Mouse (Mus musculus) forebrain, embryonic 14.5 days (tissue): ENCODE data around the gene B4galnt1. TPM values are rescaled to one million over a fixed set of nuclear protein-coding genes. Genes with fewer than 3 reads are reported as not detected.

Experiments used
- ATAC-seq: fragments of 200-750 bp; cut with Nextera tagmentation; 2 replicates; pipeline ENCODE4 v1.8.0; 2017; ENCODE audit warnings: mild to moderate bottlenecking, moderate library complexity
- DNase-seq: peaks from one replicate; pipeline ENCODE4 v3.0.0-alpha.2; 2015; ENCODE audit warnings: low spot score
- H3K27ac ChIP-seq: fragments of 300-500 bp; sonication (generic); 2 replicates; pipeline ENCODE4 v1.5.1; 2014; ENCODE audit warnings: low read depth, mild to moderate bottlenecking, control low read depth, low read length, moderate library complexity
- H3K27me3 ChIP-seq: fragments of 300-500 bp; sonication (generic); replicated peaks from 2 replicates; pipeline ENCODE4 v1.6.1; 2014; ENCODE audit warnings: low read length, control low read depth, mixed read lengths; ENCODE audit not compliant: control insufficient read depth, insufficient read depth
- H3K36me3 ChIP-seq: fragments of 300-500 bp; sonication (generic); 2 replicates; pipeline ENCODE4 v1.6.1; 2014; ENCODE audit warnings: low read length, control low read depth; ENCODE audit not compliant: control insufficient read depth, insufficient read depth
- H3K4me1 ChIP-seq: fragments of 300-500 bp; sonication (generic); 2 replicates; pipeline ENCODE4 v1.6.1; 2014; ENCODE audit warnings: antibody characterized with exemption, low read length, control low read depth; ENCODE audit not compliant: control insufficient read depth, insufficient read depth
- H3K4me2 ChIP-seq: fragments of 300-500 bp; sonication (generic); 2 replicates; pipeline ENCODE4 v1.6.1; 2014; ENCODE audit warnings: mild to moderate bottlenecking, control low read depth, low read length
- H3K4me3 ChIP-seq: fragments of 300-500 bp; sonication (generic); 2 replicates; pipeline ENCODE4 v1.5.1; 2014; ENCODE audit warnings: low read depth, low read length, control low read depth
- H3K9ac ChIP-seq: fragments of 300-500 bp; sonication (generic); 2 replicates; pipeline ENCODE4 v1.6.1; 2014; ENCODE audit warnings: mild to moderate bottlenecking, low read length, control low read depth, moderate library complexity
- H3K9me3 ChIP-seq: fragments of 300-500 bp; sonication (generic); replicated peaks from 2 replicates; pipeline ENCODE4 v1.6.1; 2016; ENCODE audit warnings: low read length, control low read depth, mixed read lengths; ENCODE audit not compliant: control insufficient read depth
- WGBS: fragments of 180-500 bp; shearing (Covaris S2); extraction: QIAGEN DNeasy Blood & Tissue Kit; methylation state at CpG from one replicate; pipeline ENCODE4 v1.1.7; 2014; 5-methylcytosine and 5-hydroxymethylcytosine counted together
- polyA plus RNA-seq: library from polyadenylated mRNA; unstranded; fragments of >200 nt; fragmentation: Nextera tagmentation; extraction: Ambion mirVana; gene quantifications from 2 replicates; pipeline ENCODE4 v1.2.1, GENCODE M21; 2014

Gene B4galnt1
- 30.7 and 46.8 TPM in 2 replicates for polyA plus RNA-seq

GRCm38 (mm10) chr10:127164631-127165353 lies at the start of gene B4galnt1:
B4galnt1 (plus strand) TSS chr10:127165225.
- Histone ChIP-seq H3K36me3 (no peaks in the 10 kb centered on the region), H3K4me1 (peaks cover 3% of the 10 kb centered on the region; the same call in 1 of the 2 replicates), H3K9me3 (no peaks in the 10 kb centered on the region), H3K4me3 (peak within 1 kb of the TSS; percentile 74), H3K9ac (peak within 1 kb of the TSS; percentile 91), H3K27me3 (peaks cover 38% of the 10 kb centered on the region), H3K4me2 (peak within 1 kb of the TSS; percentile 98), H3K27ac (peak within 1 kb of the TSS; percentile 78)
- DNase-seq: peak; percentile 93
- peak; percentile 92 for ATAC-seq
- WGBS: 3% methylated on average over 50 of the region's 52 CpGs

GRCm38 (mm10) chr10:127118470-127118869 lies 46.6 kb upstream of the B4galnt1 start:
- Histone ChIP-seq H3K27me3 (no peaks in the 10 kb centered on the region), H3K36me3 (peaks cover 44% of the 10 kb centered on the region), H3K9ac (no peak overlapping the region), H3K4me2 (no peak overlapping the region), H3K27ac (no peak overlapping the region), H3K4me3 (no peak overlapping the region), H3K4me1 (peaks cover 15% of the 10 kb centered on the region), H3K9me3 (no peaks in the 10 kb centered on the region)
- WGBS: 95% methylated on average over 11 of the region's 11 CpGs
- DNase-seq (no peak), ATAC-seq (no peak)

GRCm38 (mm10) chr10:127119229-127119628 lies 45.8 kb upstream of the B4galnt1 start:
- no peaks in the 10 kb centered on the region for H3K27me3 ChIP-seq
- ATAC-seq: no peak
- no peak overlapping the region for H3K9ac ChIP-seq
- H3K4me2 ChIP-seq: no peak overlapping the region
- no peak for DNase-seq
- H3K4me3 ChIP-seq: no peak overlapping the region
- no peaks in the 10 kb centered on the region for H3K9me3 ChIP-seq
- 95% methylated on average over 10 of the region's 10 CpGs for WGBS
- peaks cover 15% of the 10 kb centered on the region for H3K4me1 ChIP-seq
- no peak overlapping the region for H3K27ac ChIP-seq
- peaks cover 44% of the 10 kb centered on the region for H3K36me3 ChIP-seq

GRCm38 (mm10) chr10:127120301-127121065 lies 44.5 kb upstream of the B4galnt1 start:
- Histone ChIP-seq H3K9me3 (no peaks in the 10 kb centered on the region), H3K27ac (no peak overlapping the region), H3K36me3 (peaks cover 40% of the 10 kb centered on the region), H3K4me3 (peak overlapping the region; percentile 86), H3K4me2 (peak overlapping the region; percentile 75), H3K9ac (peak overlapping the region; percentile 80), H3K27me3 (no peaks in the 10 kb centered on the region), H3K4me1 (peaks cover 15% of the 10 kb centered on the region)
- 2% methylated on average over 34 of the region's 34 CpGs for WGBS
- peak; percentile 40; the same call in 1 of the 2 replicates for ATAC-seq
- DNase-seq: peak; percentile 3

- Histone ChIP-seq H3K4me3 (peak within 1 kb of the TSS; percentile 86), H3K27ac (0 out of 2 replicates have a peak within 1 kb of the TSS, but pooled peaks have one; percentile 18), H3K36me3 (peaks cover 34% of the 10 kb centered on the region), H3K9me3 (no peaks in the 10 kb centered on the region), H3K9ac (peak within 1 kb of the TSS; percentile 80), H3K4me2 (peak within 1 kb of the TSS; percentile 75), H3K27me3 (no peaks in the 10 kb centered on the region), H3K4me1 (peaks cover 15% of the 10 kb centered on the region)
- DNase-seq (peak; percentile 100), ATAC-seq (peak; percentile 98)
- WGBS: 0% methylated on average over 19 of the region's 19 CpGs
These were observed 44.0 kb upstream of the B4galnt1 start, which contains the start of gene Os9 for GRCm38 (mm10) chr10:127121066-127121477. Os9 (minus strand) TSS chr10:127121131.

GRCm38 (mm10) chr10:127122018-127122417 lies 43.0 kb upstream of the B4galnt1 start:
- DNase-seq: no peak
- 88% methylated on average over 3 of the region's 3 CpGs for WGBS
- no peaks in the 10 kb centered on the region for H3K27me3 ChIP-seq
- H3K36me3 ChIP-seq: peaks cover 25% of the 10 kb centered on the region
- peaks cover 15% of the 10 kb centered on the region for H3K4me1 ChIP-seq
- H3K9me3 ChIP-seq: no peaks in the 10 kb centered on the region
- 0 out of 2 replicates have a peak overlapping the region, but pooled peaks have one; percentile 18 for H3K27ac ChIP-seq
- no peak for ATAC-seq
- peak overlapping the region; percentile 38; the same call in 1 of the 2 replicates for H3K9ac ChIP-seq
- H3K4me3 ChIP-seq: peak overlapping the region; percentile 86; the same call in 1 of the 2 replicates
- peak overlapping the region; percentile 59 for H3K4me2 ChIP-seq

GRCm38 (mm10) chr10:127122784-127123435 lies 42.1 kb upstream of the B4galnt1 start:
- 9% methylated on average over 13 of the region's 13 CpGs for WGBS

GRCm38 (mm10) chr10:127123436-127123805 lies 41.6 kb upstream of the B4galnt1 start:
- Histone ChIP-seq H3K4me1 (peaks cover 15% of the 10 kb centered on the region), H3K27ac (peak overlapping the region; percentile 81), H3K36me3 (peaks cover 12% of the 10 kb centered on the region), H3K9me3 (no peaks in the 10 kb centered on the region), H3K27me3 (no peaks in the 10 kb centered on the region), H3K9ac (peak overlapping the region; percentile 56), H3K4me3 (peak overlapping the region; percentile 21), H3K4me2 (peak overlapping the region; percentile 59)
- DNase-seq: peak; percentile 88
- ATAC-seq: 0 out of 2 replicates have a peak, but pooled peaks have one; percentile 6
- 9% methylated on average over 4 of the region's 4 CpGs for WGBS

More at GRCm38 (mm10) chr10:127122784-127123435, 42.1 kb upstream of the B4galnt1 start:
- peaks cover 16% of the 10 kb centered on the region for H3K36me3 ChIP-seq
- H3K9ac ChIP-seq: peak overlapping the region; percentile 56
- no peaks in the 10 kb centered on the region for H3K27me3 ChIP-seq
- H3K4me1 ChIP-seq: peaks cover 15% of the 10 kb centered on the region
- ATAC-seq (peak; percentile 32), DNase-seq (peak; percentile 76)
- H3K27ac ChIP-seq: peak overlapping the region; percentile 81
- no peaks in the 10 kb centered on the region for H3K9me3 ChIP-seq
- peak overlapping the region; percentile 59 for H3K4me2 ChIP-seq
- H3K4me3 ChIP-seq: peak overlapping the region; percentile 21
